Mouse (Mus musculus) right cerebral cortex, postnatal 25 days (tissue): Measurements from ENCODE around the gene Mgrn1.

Experiments
- DNase-seq: peaks from one replicate; pipeline ENCODE4 v3.0.0; 2022

The Mgrn1 gene

GRCm38 (mm10) chr16:4885760-4886689, at the start of gene Mgrn1:
Gene Mgrn1, plus strand, starts transcription at chr16:4886249.
- DNase-seq = peak; percentile 81

- no peak for DNase-seq
These were observed 48.4 kb upstream of the Mgrn1 start for GRCm38 (mm10) chr16:4837631-4838030.

DNA sequence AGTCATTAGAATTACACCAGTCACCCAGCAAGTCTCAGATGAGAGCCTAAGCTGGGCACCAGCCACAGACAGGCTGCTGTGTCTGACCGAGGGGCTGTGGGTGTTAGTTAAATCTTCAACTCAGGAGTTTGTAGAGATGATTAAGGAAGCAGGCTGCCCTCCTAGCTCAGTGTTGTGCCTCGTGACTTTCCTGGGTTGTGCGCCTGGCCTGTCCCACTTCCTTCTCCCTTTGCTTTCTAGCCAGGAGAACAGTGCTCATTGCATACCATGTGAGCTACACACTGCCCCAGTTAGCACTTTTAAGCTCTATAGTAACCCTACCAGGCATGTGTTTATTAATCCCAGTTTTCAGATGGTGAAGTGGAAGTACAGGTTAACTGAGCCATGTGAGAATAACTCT, 46.5 kb upstream of the Mgrn1 start:
- DNase-seq = no peak

GRCm38 (mm10) chr16:4840231-4840630, 45.8 kb upstream of the Mgrn1 start:
- DNase-seq = no peak

DNA sequence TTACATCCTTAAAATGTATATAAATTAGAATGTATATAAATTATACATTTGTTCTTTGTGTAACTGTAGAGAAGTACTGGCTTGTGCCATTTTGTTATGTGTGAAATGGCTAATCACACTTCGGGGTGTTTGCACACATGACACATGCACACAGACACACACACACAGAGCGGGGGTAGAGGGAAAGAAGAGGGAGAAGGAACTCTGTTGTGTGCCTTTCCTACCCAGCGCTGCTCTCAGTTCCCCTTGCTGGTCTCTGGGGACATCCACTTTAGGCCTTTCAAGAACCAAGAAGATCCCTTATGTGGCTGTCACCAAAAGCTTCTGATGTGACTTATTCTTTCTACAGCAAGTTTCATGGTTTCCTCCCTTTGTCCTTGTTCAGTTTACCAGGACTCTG, 39.0 kb upstream of the Mgrn1 start:
- DNase-seq = no peak

GRCm38 (mm10) chr16:4848090-4848489, 38.0 kb upstream of the Mgrn1 start:
- DNase-seq = no peak

DNA sequence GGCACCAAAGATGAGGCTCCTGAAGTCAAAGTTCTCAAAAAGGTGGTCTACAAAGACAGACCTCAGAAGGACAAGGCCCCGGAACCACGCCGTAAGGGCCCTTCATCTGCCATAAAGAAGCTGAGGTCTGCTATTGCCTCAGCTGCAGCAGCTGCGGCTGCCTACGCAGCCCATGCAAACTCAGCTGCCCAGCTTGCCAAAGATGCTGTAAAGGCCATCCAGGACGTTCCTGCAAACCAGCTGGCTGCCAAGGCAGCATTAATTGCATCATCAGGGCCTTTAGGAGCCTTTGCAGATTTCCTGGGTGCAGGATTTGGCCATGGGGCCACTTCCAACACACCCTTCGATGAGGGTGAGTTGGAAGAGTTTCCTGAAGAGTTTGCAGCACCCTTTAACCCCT, 35.7 kb upstream of the Mgrn1 start:
- no peak for DNase-seq

DNA sequence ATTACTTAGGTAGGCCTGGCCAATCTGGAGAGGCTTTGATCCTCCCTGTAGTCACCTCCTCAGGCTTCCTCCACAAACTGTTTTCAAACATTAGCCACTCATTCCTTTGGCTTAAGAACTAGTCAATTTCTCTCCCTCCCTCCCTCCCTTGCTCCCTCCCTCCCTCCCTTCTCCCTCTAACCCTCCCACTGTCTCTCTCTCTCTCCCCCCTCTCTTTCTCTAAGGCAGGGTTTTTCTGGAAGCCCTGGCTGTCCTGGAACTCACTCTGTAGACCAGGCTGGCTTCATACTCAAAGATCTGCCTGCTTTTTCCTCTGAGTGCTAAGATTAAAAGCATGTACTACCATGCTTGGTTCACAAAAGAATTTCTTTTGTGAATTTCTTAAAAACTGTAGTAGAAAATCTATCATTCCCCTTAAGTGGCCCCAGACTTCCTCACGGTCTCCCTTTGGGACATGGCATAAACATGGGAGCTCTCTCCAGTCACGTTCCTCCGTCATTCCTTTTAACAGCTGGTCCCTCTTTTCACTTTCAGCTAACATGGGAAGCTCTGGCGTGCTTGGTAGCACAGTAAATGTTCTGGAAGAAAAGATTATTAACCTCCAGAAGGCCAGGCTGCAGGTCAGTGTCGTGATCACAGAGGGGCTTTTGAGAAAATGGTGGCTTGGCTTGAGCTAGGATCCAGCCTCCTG, 35.0 kb upstream of the Mgrn1 start:
- DNase-seq = no peak

GRCm38 (mm10) chr16:4855046-4855650, 30.9 kb upstream of the Mgrn1 start:
- no peak for DNase-seq

GRCm38 (mm10) chr16:4861392-4861791, 24.7 kb upstream of the Mgrn1 start:
- DNase-seq = no peak

- DNase-seq = peak; percentile 65
These were observed 23.1 kb upstream of the Mgrn1 start for GRCm38 (mm10) chr16:4862863-4863483.

- DNase-seq = no peak
These were observed 22.3 kb upstream of the Mgrn1 start for GRCm38 (mm10) chr16:4863742-4864141.

DNA sequence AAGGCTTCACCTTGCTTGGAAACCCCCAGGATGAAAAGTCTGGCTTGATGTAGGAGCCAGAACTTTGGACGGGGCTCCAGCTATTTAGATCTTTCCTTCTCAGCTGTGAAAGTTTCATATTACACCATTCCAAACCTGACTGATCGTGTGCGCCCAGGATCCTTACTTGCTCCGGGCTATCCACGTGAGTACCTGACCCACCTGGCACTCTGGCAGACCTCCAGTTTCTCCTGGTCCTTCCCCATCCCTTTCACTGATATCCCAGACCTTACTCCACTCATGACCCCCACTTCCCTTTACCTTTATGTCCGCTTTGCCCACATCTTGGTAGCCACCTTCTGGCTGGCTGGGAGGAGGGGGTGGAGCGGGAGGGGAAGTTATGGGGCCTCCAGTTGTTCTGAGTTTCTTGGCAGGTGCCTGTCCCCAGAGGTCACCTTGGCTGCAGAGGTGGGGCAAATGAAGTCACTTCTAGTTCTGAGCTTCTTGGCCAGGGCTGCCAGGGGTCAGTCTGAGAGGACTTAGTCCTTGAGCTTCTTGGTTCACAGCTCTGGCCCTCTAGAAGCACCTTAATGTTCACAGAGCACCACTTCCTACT, 19.9 kb upstream of the Mgrn1 start:
- DNase-seq = no peak

GRCm38 (mm10) chr16:4870490-4870889, 15.6 kb upstream of the Mgrn1 start:
- no peak for DNase-seq

- no peak for DNase-seq
These were observed 14.1 kb upstream of the Mgrn1 start for GRCm38 (mm10) chr16:4871926-4872325.

DNA sequence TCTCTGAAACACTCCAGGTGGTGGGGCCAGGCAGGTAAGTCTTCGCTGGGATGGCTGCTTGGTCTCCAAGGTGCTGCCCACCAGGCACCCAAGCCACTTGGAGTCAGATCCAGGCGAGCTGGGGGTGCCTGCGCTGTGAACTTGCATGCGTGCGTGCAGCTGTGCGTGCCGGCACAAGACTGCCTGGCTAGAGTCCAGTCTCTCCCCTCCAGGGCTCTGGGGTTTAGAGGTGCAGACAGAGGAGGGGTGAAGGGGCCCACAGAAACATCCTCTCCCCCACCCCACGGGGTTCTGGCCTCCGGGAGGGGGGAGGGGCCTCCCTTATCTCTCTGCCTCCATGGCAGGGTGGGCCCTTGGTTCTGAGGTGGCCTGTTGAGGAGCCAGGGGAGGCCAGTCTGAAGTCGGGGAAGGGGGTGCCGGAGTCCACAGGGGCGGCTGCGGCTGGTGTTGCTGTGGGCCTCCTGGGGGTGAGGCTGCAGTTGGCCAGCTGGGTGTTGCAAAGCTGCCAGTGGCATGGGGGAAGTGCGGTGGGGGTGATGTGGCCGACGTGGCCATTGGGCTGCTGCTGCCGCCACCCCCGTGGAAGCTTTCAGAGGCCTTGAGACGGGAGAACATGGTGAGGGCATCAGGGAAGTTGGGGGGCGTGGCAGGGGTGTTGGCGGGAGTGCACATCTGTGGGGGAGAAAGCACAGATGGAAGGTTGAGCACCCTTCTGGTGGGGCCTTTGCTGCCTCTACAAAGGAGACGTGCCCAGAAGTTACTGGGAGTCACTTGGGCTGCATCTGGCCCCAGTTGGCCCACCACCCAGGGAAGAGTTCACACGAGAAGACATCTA, 10.6 kb upstream of the Mgrn1 start:
- DNase-seq = no peak

GRCm38 (mm10) chr16:4876033-4876680, 9.9 kb upstream of the Mgrn1 start:
- DNase-seq = peak; percentile 38

- DNase-seq = no peak
These were observed 8.9 kb upstream of the Mgrn1 start for GRCm38 (mm10) chr16:4877195-4877594.

DNA sequence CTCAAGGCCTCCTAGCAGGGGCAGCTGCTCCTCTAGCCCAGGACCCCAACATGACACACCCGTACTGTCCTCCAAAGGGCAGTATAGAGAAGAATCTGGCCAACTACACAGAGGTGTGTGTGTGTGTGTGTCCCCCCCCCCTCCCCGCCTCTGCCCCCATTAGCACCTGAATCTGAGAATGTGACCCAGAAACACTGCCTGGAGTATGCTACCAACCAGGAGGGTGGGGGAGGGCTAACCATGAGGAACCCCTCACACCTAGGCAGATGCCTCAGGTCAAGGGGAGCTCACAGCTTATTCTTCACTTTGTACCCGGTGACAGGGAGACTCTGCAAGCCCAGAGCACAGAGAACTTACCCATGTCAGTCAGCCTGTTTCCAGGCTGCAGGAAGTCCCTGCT, 8.3 kb upstream of the Mgrn1 start:
- DNase-seq = no peak

DNA sequence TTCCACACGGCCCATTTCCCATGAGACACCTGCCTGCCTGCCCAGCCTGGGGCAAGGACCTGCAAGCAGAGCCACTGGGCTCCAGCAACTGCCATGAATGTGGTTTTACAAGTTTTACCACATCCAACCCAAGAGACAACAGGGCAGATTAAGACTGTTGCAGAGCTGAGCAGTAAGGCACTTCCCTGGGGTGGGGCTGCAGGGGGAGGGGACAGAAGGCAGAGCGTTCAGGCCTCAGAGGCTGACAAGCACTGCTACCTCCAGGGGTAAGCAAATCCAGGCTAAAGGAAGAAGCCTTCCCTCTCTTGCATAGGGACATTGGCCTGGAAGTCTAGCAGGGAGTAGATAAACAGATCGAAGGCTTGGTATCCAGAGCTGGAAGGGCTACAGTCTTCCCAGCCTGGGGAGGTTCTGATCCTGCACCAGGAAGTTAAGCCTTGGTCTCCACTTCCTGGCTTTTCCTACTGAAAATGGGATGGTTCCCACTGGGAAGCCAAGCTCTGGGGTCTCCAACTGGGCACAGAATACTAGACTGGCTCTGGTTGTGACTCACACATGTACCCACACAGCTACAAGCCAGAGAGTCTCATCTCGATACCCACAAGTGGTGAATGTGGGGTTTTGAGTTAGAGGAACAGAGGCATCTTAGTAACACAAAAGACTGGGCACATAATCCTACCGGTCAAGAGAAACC, 7.7 kb upstream of the Mgrn1 start:
- no peak for DNase-seq
